Mouse (Mus musculus): ENCODE data around the gene Acat3.
"Not testable (repeated sequence)": the region's sequence is repeated elsewhere in the genome, so short reads cannot be mapped to it uniquely, and the experiment has no call there.

The Acat3 gene

GRCm38 (mm10) chr17:12940151-12940805, at the start of gene Acat3:
TSS of gene Acat3 (minus strand) at chr17:12940600.
- DNase-seq (ENCODE audit: extremely low read depth, low read depth, low spot score), result no peak

- not testable (repeated sequence) for DNase-seq (ENCODE audit: extremely low read depth, low read depth, low spot score)
Measured at GRCm38 (mm10) chr17:12988096-12988495, 47.7 kb upstream of the Acat3 start.

- no peak for DNase-seq (ENCODE audit: extremely low read depth, low read depth, low spot score)
Measured at GRCm38 (mm10) chr17:12983988-12984387, 43.6 kb upstream of the Acat3 start.

GRCm38 (mm10) chr17:12978546-12978945, 38.1 kb upstream of the Acat3 start:
- DNase-seq (ENCODE audit: extremely low read depth, low read depth, low spot score), result no peak

GRCm38 (mm10) chr17:12973851-12974250, 33.5 kb upstream of the Acat3 start:
- DNase-seq (ENCODE audit: extremely low read depth, low read depth, low spot score), result no peak

GRCm38 (mm10) chr17:12967173-12967572, 26.8 kb upstream of the Acat3 start:
- no peak for DNase-seq (ENCODE audit: extremely low read depth, low read depth, low spot score)

- DNase-seq (ENCODE audit: extremely low read depth, low read depth, low spot score), result no peak
Measured at GRCm38 (mm10) chr17:12963476-12963875, 23.1 kb upstream of the Acat3 start.

GRCm38 (mm10) chr17:12960331-12960873, 20.0 kb upstream of the Acat3 start, which contains the start of gene Acat2:
TSS of gene Acat2 (minus strand) at chr17:12960747.
- no peak for DNase-seq (ENCODE audit: extremely low read depth, low read depth, low spot score)

GRCm38 (mm10) chr17:12959377-12959776, 19.0 kb upstream of the Acat3 start:
- not testable (repeated sequence) for DNase-seq (ENCODE audit: extremely low read depth, low read depth, low spot score)

- no peak for DNase-seq (ENCODE audit: extremely low read depth, low read depth, low spot score)
Measured at GRCm38 (mm10) chr17:12956664-12957063, 16.3 kb upstream of the Acat3 start.

GRCm38 (mm10) chr17:12949669-12950068, 9.3 kb upstream of the Acat3 start:
- DNase-seq (ENCODE audit: extremely low read depth, low read depth, low spot score), result no peak

GRCm38 (mm10) chr17:12942459-12943162, 2.2 kb upstream of the Acat3 start:
- no peak for DNase-seq (ENCODE audit: extremely low read depth, low read depth, low spot score)

GRCm38 (mm10) chr17:12941543-12942260, 1.3 kb upstream of the Acat3 start:
- DNase-seq (ENCODE audit: extremely low read depth, low read depth, low spot score), result no peak

- DNase-seq (ENCODE audit: extremely low read depth, low read depth, low spot score), result not testable (repeated sequence)
Measured at GRCm38 (mm10) chr17:12939377-12940148, 837 bp downstream of the Acat3 start.

- DNase-seq (ENCODE audit: extremely low read depth, low read depth, low spot score), result no peak
Measured at GRCm38 (mm10) chr17:12938077-12938476, 2.3 kb downstream of the Acat3 start.

- no peak for DNase-seq (ENCODE audit: extremely low read depth, low read depth, low spot score)
Measured at GRCm38 (mm10) chr17:12937412-12937970, 2.9 kb downstream of the Acat3 start.

GRCm38 (mm10) chr17:12935719-12936118, 4.7 kb downstream of the Acat3 start:
- no peak for DNase-seq (ENCODE audit: extremely low read depth, low read depth, low spot score)

GRCm38 (mm10) chr17:12931576-12931975, 8.8 kb downstream of the Acat3 start:
- not testable (repeated sequence) for DNase-seq (ENCODE audit: extremely low read depth, low read depth, low spot score)

- DNase-seq (ENCODE audit: extremely low read depth, low read depth, low spot score), result no peak
Measured at GRCm38 (mm10) chr17:12925703-12926180, 14.7 kb downstream of the Acat3 start.

- peak; percentile 69 for DNase-seq (ENCODE audit: extremely low read depth, low read depth, low spot score)
Measured at GRCm38 (mm10) chr17:12925001-12925400, 15.4 kb downstream of the Acat3 start.
